Mouse (Mus musculus): ENCODE results near the gene Ppp1r3d.

GRCm38 (mm10) chr2:178414261-178415149 lies at the start of gene Ppp1r3d, which contains the start of gene Fam217b:
- no peak for TF ChIP-seq CTCF (IDR thresholded peaks at IDR 0.05; ENCODE audit: control insufficient read depth, insufficient read depth, insufficient read length)
- TF ChIP-seq FOSL1 (IDR thresholded peaks at IDR 0.05; ENCODE audit: insufficient read depth, low read length, poor library complexity, severe bottlenecking): no peak
- TF ChIP-seq MYOG (IDR thresholded peaks at IDR 0.05; ENCODE audit: control insufficient read depth, extremely low read depth, insufficient read length): no peak

Data from C2C12 (cell line).